Mouse (Mus musculus): ENCODE data around the gene Ccdc180. TPM values are rescaled to one million over a fixed set of nuclear protein-coding genes. Genes with fewer than 3 reads are reported as not detected.
A peak's percentile ranks its signal among the peaks of the same experiment; 100 is the strongest.

Ccdc180 gene
- polyA plus RNA-seq, 1 experiment from 2014 or later, result 0.08 TPM

- Histone ChIP-seq H3K4me1 (no peaks in the 10 kb centered on the region), H3K27ac (replicated peaks) (no peak overlapping the region), H3K4me3 (no peak overlapping the region), H3K36me3 (no peaks in the 10 kb centered on the region), H3K9me3 (no peaks in the 10 kb centered on the region), H3K4me2 (no peak overlapping the region), H3K27me3 (replicated peaks) (no peaks in the 10 kb centered on the region), H3K9ac (no peak overlapping the region)
- WGBS, result 88% methylated on average over 8 of the region's 8 CpGs
- no peak for ATAC-seq (ENCODE audit: extremely low read depth, insufficient number of reproducible peaks, low FRiP score, low TSS enrichment)
Measured at GRCm38 (mm10) chr4:45956131-45956530, 66.0 kb downstream of the Ccdc180 start.

GRCm38 (mm10) chr4:45956706-45957105, 66.6 kb downstream of the Ccdc180 start:
- Histone ChIP-seq H3K27me3 (replicated peaks) (no peaks in the 10 kb centered on the region), H3K4me1 (no peaks in the 10 kb centered on the region), H3K4me2 (no peak overlapping the region), H3K4me3 (no peak overlapping the region), H3K27ac (replicated peaks) (no peak overlapping the region), H3K9ac (no peak overlapping the region), H3K9me3 (no peaks in the 10 kb centered on the region), H3K36me3 (no peaks in the 10 kb centered on the region)
- 83% methylated on average over 4 of the region's 4 CpGs for WGBS
- no peak for ATAC-seq (ENCODE audit: extremely low read depth, insufficient number of reproducible peaks, low FRiP score, low TSS enrichment)

GRCm38 (mm10) chr4:45964771-45965439, 74.8 kb downstream of the Ccdc180 start, which contains the start of gene Tdrd7:
Tdrd7 (plus strand) TSS chr4:45965334.
- H3K4me1 ChIP-seq, result peaks cover 45% of the 10 kb centered on the region
- peak within 1 kb of the TSS; percentile 69 for H3K4me2 ChIP-seq
- peak within 1 kb of the TSS; percentile 43 for H3K4me3 ChIP-seq
- WGBS, result 21% methylated on average over 10 of the region's 10 CpGs
- no peaks in the 10 kb centered on the region for H3K9me3 ChIP-seq
- peak within 1 kb of the TSS; percentile 67 for H3K27ac ChIP-seq (replicated peaks)
- H3K9ac ChIP-seq, result peak within 1 kb of the TSS; percentile 24
- ATAC-seq (ENCODE audit: extremely low read depth, insufficient number of reproducible peaks, low FRiP score, low TSS enrichment), result peak; percentile 55
- H3K27me3 ChIP-seq (replicated peaks), result no peaks in the 10 kb centered on the region
- no peaks in the 10 kb centered on the region for H3K36me3 ChIP-seq

- H3K27me3 ChIP-seq (replicated peaks), result no peaks in the 10 kb centered on the region
- WGBS, result 14% methylated on average over 13 of the region's 13 CpGs
- ATAC-seq (ENCODE audit: extremely low read depth, insufficient number of reproducible peaks, low FRiP score, low TSS enrichment), result peak; percentile 21; the same call in 1 of the 2 replicates
- H3K4me3 ChIP-seq, result peak overlapping the region; percentile 43
- H3K36me3 ChIP-seq, result no peaks in the 10 kb centered on the region
- peak overlapping the region; percentile 69 for H3K4me2 ChIP-seq
- H3K9ac ChIP-seq, result peak overlapping the region; percentile 24
- no peaks in the 10 kb centered on the region for H3K9me3 ChIP-seq
- H3K4me1 ChIP-seq, result peaks cover 55% of the 10 kb centered on the region
- peak overlapping the region; percentile 67 for H3K27ac ChIP-seq (replicated peaks)
Measured at GRCm38 (mm10) chr4:45965737-45966447, 75.8 kb downstream of the Ccdc180 start.

GRCm38 (mm10) chr4:45966716-45967115, 76.6 kb downstream of the Ccdc180 start:
- H3K27me3 ChIP-seq (replicated peaks), result no peaks in the 10 kb centered on the region
- no peaks in the 10 kb centered on the region for H3K9me3 ChIP-seq
- ATAC-seq (ENCODE audit: extremely low read depth, insufficient number of reproducible peaks, low FRiP score, low TSS enrichment), result no peak
- H3K4me2 ChIP-seq, result peak overlapping the region; percentile 69
- peaks cover 62% of the 10 kb centered on the region for H3K4me1 ChIP-seq
- peak overlapping the region; percentile 43 for H3K4me3 ChIP-seq
- H3K9ac ChIP-seq, result peak overlapping the region; percentile 48
- 12% methylated on average over 6 of the region's 6 CpGs for WGBS
- peak overlapping the region; percentile 67 for H3K27ac ChIP-seq (replicated peaks)
- H3K36me3 ChIP-seq, result no peaks in the 10 kb centered on the region

GRCm38 (mm10) chr4:45967479-45968341, 77.6 kb downstream of the Ccdc180 start:
- H3K4me3 ChIP-seq, result no peak overlapping the region
- no peak overlapping the region for H3K4me2 ChIP-seq
- ATAC-seq (ENCODE audit: extremely low read depth, insufficient number of reproducible peaks, low FRiP score, low TSS enrichment), result no peak
- H3K36me3 ChIP-seq, result no peaks in the 10 kb centered on the region
- H3K27ac ChIP-seq (replicated peaks), result 0 out of 2 replicates have a peak overlapping the region, but pooled peaks have one; percentile 67
- 57% methylated on average over 9 of the region's 9 CpGs for WGBS
- peak overlapping the region; percentile 17; the same call in 1 of the 2 replicates for H3K9ac ChIP-seq
- H3K9me3 ChIP-seq, result no peaks in the 10 kb centered on the region
- peaks cover 64% of the 10 kb centered on the region for H3K4me1 ChIP-seq
- H3K27me3 ChIP-seq (replicated peaks), result no peaks in the 10 kb centered on the region

GRCm38 (mm10) chr4:45969051-45969450, 78.9 kb downstream of the Ccdc180 start:
- no peak overlapping the region for H3K4me3 ChIP-seq
- no peaks in the 10 kb centered on the region for H3K9me3 ChIP-seq
- no peak overlapping the region for H3K4me2 ChIP-seq
- no peaks in the 10 kb centered on the region for H3K36me3 ChIP-seq
- H3K27ac ChIP-seq (replicated peaks), result no peak overlapping the region
- H3K4me1 ChIP-seq, result peaks cover 76% of the 10 kb centered on the region
- ATAC-seq (ENCODE audit: extremely low read depth, insufficient number of reproducible peaks, low FRiP score, low TSS enrichment), result no peak
- 63% methylated on average over 2 of the region's 2 CpGs for WGBS
- 0 out of 2 replicates have a peak, but pooled peaks cover 2% of the 10 kb centered on the region for H3K27me3 ChIP-seq (replicated peaks)
- H3K9ac ChIP-seq, result no peak overlapping the region

GRCm38 (mm10) chr4:45970048-45970560, 80.0 kb downstream of the Ccdc180 start:
- Histone ChIP-seq H3K4me2 (no peak overlapping the region), H3K9ac (no peak overlapping the region), H3K4me3 (no peak overlapping the region), H3K27ac (replicated peaks) (peak overlapping the region; percentile 55), H3K27me3 (replicated peaks) (0 out of 2 replicates have a peak, but pooled peaks cover 2% of the 10 kb centered on the region), H3K36me3 (no peaks in the 10 kb centered on the region), H3K9me3 (no peaks in the 10 kb centered on the region), H3K4me1 (peaks cover 73% of the 10 kb centered on the region)
- no peak for ATAC-seq (ENCODE audit: extremely low read depth, insufficient number of reproducible peaks, low FRiP score, low TSS enrichment)
- 62% methylated on average over 7 of the region's 7 CpGs for WGBS

- Histone ChIP-seq H3K4me1 (peaks cover 55% of the 10 kb centered on the region), H3K27me3 (replicated peaks) (0 out of 2 replicates have a peak, but pooled peaks cover 2% of the 10 kb centered on the region), H3K36me3 (no peaks in the 10 kb centered on the region), H3K27ac (replicated peaks) (peak overlapping the region; percentile 60), H3K4me3 (peak overlapping the region; percentile 81), H3K9ac (peak overlapping the region; percentile 91), H3K9me3 (no peaks in the 10 kb centered on the region), H3K4me2 (peak overlapping the region; percentile 78)
- peak; percentile 95 for ATAC-seq (ENCODE audit: extremely low read depth, insufficient number of reproducible peaks, low FRiP score, low TSS enrichment)
- 4% methylated on average over 51 of the region's 51 CpGs for WGBS
Measured at GRCm38 (mm10) chr4:45971806-45972447, 81.8 kb downstream of the Ccdc180 start.

GRCm38 (mm10) chr4:45972448-45972854, 82.3 kb downstream of the Ccdc180 start:
- H3K27me3 ChIP-seq (replicated peaks), result 0 out of 2 replicates have a peak, but pooled peaks cover 2% of the 10 kb centered on the region
- H3K9me3 ChIP-seq, result no peaks in the 10 kb centered on the region
- H3K27ac ChIP-seq (replicated peaks), result peak overlapping the region; percentile 60
- WGBS, result under 1% methylated on average over 53 of the region's 53 CpGs
- H3K4me2 ChIP-seq, result peak overlapping the region; percentile 78
- ATAC-seq (ENCODE audit: extremely low read depth, insufficient number of reproducible peaks, low FRiP score, low TSS enrichment), result peak; percentile 68
- H3K4me1 ChIP-seq, result peaks cover 50% of the 10 kb centered on the region
- H3K36me3 ChIP-seq, result no peaks in the 10 kb centered on the region
- peak overlapping the region; percentile 91 for H3K9ac ChIP-seq
- H3K4me3 ChIP-seq, result peak overlapping the region; percentile 81

Measured in heart, embryonic 13.5 days (tissue).